In genomic region chr3:52974674-52975556, GRCm38 (mm10) we compare ENCODE assay signal across 7 mouse cellular contexts. TPM values are rescaled to one million over a fixed set of nuclear protein-coding genes. Genes with fewer than 3 reads are reported as not detected.
DNase-seq lines count a peak whose midpoint lies in the region; ATAC-seq lines count a peak whose summit lies in the region.

No protein-coding gene starts in this region.

- no peak overlapping the region for H3K9ac ChIP-seq in midbrain, embryonic 14.5 days (replicated peaks; ENCODE audit: low read length)

- H3K27me3 ChIP-seq in limb, embryonic 10.5 days (ENCODE audit: low read depth, poor library complexity, severe bottlenecking): 0 out of 2 replicates have a peak, but pooled peaks cover 4% of the 10 kb centered on the region
- no peaks in the 10 kb centered on the region for H3K27me3 ChIP-seq in midbrain, embryonic 14.5 days (ENCODE audit: control insufficient read depth, insufficient read depth, low read length)

- ATAC-seq in inflammation-experienced regulatory T-cells, adult 6 months: peak; percentile 75
- ATAC-seq in midbrain, embryonic 14.5 days (ENCODE audit: low FRiP score, low TSS enrichment): peak; percentile 46; the same call in 1 of the 2 replicates

- H3K4me1 ChIP-seq in limb, embryonic 10.5 days: peaks cover 21% of the 10 kb centered on the region
- H3K4me1 ChIP-seq in midbrain, embryonic 14.5 days (ENCODE audit: control insufficient read depth, insufficient read depth, low read length): no peaks in the 10 kb centered on the region

- H3K9me3 ChIP-seq in limb, embryonic 10.5 days (replicated peaks): no peaks in the 10 kb centered on the region
- H3K9me3 ChIP-seq in midbrain, embryonic 14.5 days (ENCODE audit: control insufficient read depth, low read length): no peaks in the 10 kb centered on the region

- 52% methylated on average over 15 of the region's 15 CpGs for WGBS in limb, embryonic 10.5 days
- 53% methylated on average over 15 of the region's 15 CpGs for WGBS in midbrain, embryonic 14.5 days

- no peak overlapping the region for H3K4me3 ChIP-seq in limb, embryonic 10.5 days
- H3K4me3 ChIP-seq in midbrain, embryonic 14.5 days (replicated peaks; ENCODE audit: low read depth, low read length): no peak overlapping the region

- H3K27ac ChIP-seq in limb, embryonic 10.5 days: no peak overlapping the region
- no peak overlapping the region for H3K27ac ChIP-seq in midbrain, embryonic 14.5 days (replicated peaks; ENCODE audit: low read depth, low read length)

- H3K4me2 ChIP-seq in midbrain, embryonic 14.5 days (ENCODE audit: low read length): no peak overlapping the region

- no peaks in the 10 kb centered on the region for H3K36me3 ChIP-seq in limb, embryonic 10.5 days
- no peaks in the 10 kb centered on the region for H3K36me3 ChIP-seq in midbrain, embryonic 14.5 days (ENCODE audit: control insufficient read depth, insufficient read depth, low read length)

- DNase-seq in adrenal gland, adult (ENCODE audit: inconsistent age in 2 of 2, low spot score in 1 of 2): peak; percentile 64 to 88
- DNase-seq in cerebellum, postnatal 36 days: peak; percentile 80 to 86
- peak; percentile 86 for DNase-seq in gastrocnemius, postnatal 10 days
- DNase-seq in limb, embryonic 10.5 days (ENCODE audit: low spot score): peak; percentile 78
- peak; percentile 86 for DNase-seq in midbrain, embryonic 14.5 days
- peak; percentile 55 to 88 for DNase-seq in spleen, postnatal 10 days (ENCODE audit: low spot score in 2 of 2)

RNA-seq across cellular contexts. Expression of gene Cog6, which starts 42.1 kb away (rescaled TPM):
- total RNA-seq in gastrocnemius, postnatal 10 days (2021): 10 to 100 TPM; 26.1 to 32.2 TPM
- polyA plus RNA-seq in inflammation-experienced regulatory T-cells, adult 6 months (2017; shearing (Covaris generic)): 10 to 100 TPM; 18.9 to 23.4 (median 20.0) TPM
- polyA plus RNA-seq in limb, embryonic 10.5 days (2016; fragmentation: Nextera tagmentation; extraction: Ambion mirVana): 36.4 and 46.3 TPM in 2 replicates
- polyA plus RNA-seq in midbrain, embryonic 14.5 days (2014; fragmentation: Nextera tagmentation; extraction: Ambion mirVana): 56.0 and 76.2 TPM in 2 replicates
